Mouse (Mus musculus): ENCODE data around the gene Nkain4. TPM values are rescaled to one million over a fixed set of nuclear protein-coding genes. Genes with fewer than 3 reads are reported as not detected.

The Nkain4 gene
- polyA plus RNA-seq, 1 experiment = 2.1 TPM

GRCm38 (mm10) chr2:180920810-180921400 lies 33.6 kb downstream of the Nkain4 start, which contains the start of gene Ythdf1:
Gene Ythdf1 (minus strand): TSS chr2:180920949.
- H3K27me3 ChIP-seq (ENCODE audit: control insufficient read depth, insufficient read depth, low read length) = no peaks in the 10 kb centered on the region
- H3K4me3 ChIP-seq (ENCODE audit: low read depth, low read length) = peak within 1 kb of the TSS; percentile 89
- under 1% methylated on average over 56 of the region's 56 CpGs for WGBS
- H3K36me3 ChIP-seq (ENCODE audit: control insufficient read depth, insufficient read depth, low read length) = peaks cover 13% of the 10 kb centered on the region
- peaks cover 2% of the 10 kb centered on the region; the same call in 1 of the 2 replicates for H3K4me1 ChIP-seq (ENCODE audit: control insufficient read depth, insufficient read depth, insufficient read length, low read length)
- peak within 1 kb of the TSS; percentile 18 for H3K27ac ChIP-seq (ENCODE audit: insufficient read depth, low read depth, low read length)
- TF ChIP-seq POLR2A (IDR thresholded peaks at IDR 0.05; ENCODE audit: low read depth, low read length) (peak; percentile 52), CTCF (IDR thresholded peaks at IDR 0.05; ENCODE audit: extremely low read depth, insufficient read length, insufficient replicate concordance, low read depth, low read length) (no peak; the same call in 1 of the 2 replicates)

- WGBS = under 1% methylated on average over 61 of the region's 61 CpGs
- Histone ChIP-seq H3K27ac (ENCODE audit: insufficient read depth, low read depth, low read length) (peak overlapping the region; percentile 18), H3K36me3 (ENCODE audit: control insufficient read depth, insufficient read depth, low read length) (peaks cover 17% of the 10 kb centered on the region)
Observed at GRCm38 (mm10) chr2:180919913-180920809, 34.3 kb downstream of the Nkain4 start.

GRCm38 (mm10) chr2:180915886-180916433 lies 38.5 kb downstream of the Nkain4 start:
- Histone ChIP-seq H3K27ac (ENCODE audit: insufficient read depth, low read depth, low read length) (no peak overlapping the region), H3K4me1 (ENCODE audit: control insufficient read depth, insufficient read depth, insufficient read length, low read length) (peaks cover 2% of the 10 kb centered on the region; the same call in 1 of the 2 replicates), H3K36me3 (ENCODE audit: control insufficient read depth, insufficient read depth, low read length) (peaks cover 49% of the 10 kb centered on the region), H3K27me3 (ENCODE audit: control insufficient read depth, insufficient read depth, low read length) (no peaks in the 10 kb centered on the region), H3K4me3 (ENCODE audit: low read depth, low read length) (no peak overlapping the region)
- 29% methylated on average over 3 of the region's 3 CpGs for WGBS
- TF ChIP-seq CTCF (IDR thresholded peaks at IDR 0.05; ENCODE audit: extremely low read depth, insufficient read length, insufficient replicate concordance, low read depth, low read length) (no peak), POLR2A (IDR thresholded peaks at IDR 0.05; ENCODE audit: low read depth, low read length) (no peak)

More at GRCm38 (mm10) chr2:180919913-180920809, 34.3 kb downstream of the Nkain4 start:
- Histone ChIP-seq H3K27me3 (ENCODE audit: control insufficient read depth, insufficient read depth, low read length) (no peaks in the 10 kb centered on the region), H3K4me1 (ENCODE audit: control insufficient read depth, insufficient read depth, insufficient read length, low read length) (peaks cover 2% of the 10 kb centered on the region; the same call in 1 of the 2 replicates), H3K4me3 (ENCODE audit: low read depth, low read length) (peak overlapping the region; percentile 89)
- TF ChIP-seq CTCF (IDR thresholded peaks at IDR 0.05; ENCODE audit: extremely low read depth, insufficient read length, insufficient replicate concordance, low read depth, low read length) (no peak), POLR2A (IDR thresholded peaks at IDR 0.05; ENCODE audit: low read depth, low read length) (no peak)

- TF ChIP-seq CTCF (IDR thresholded peaks at IDR 0.05; ENCODE audit: extremely low read depth, insufficient read length, insufficient replicate concordance, low read depth, low read length) (no peak), POLR2A (IDR thresholded peaks at IDR 0.05; ENCODE audit: low read depth, low read length) (no peak)
- Histone ChIP-seq H3K27me3 (ENCODE audit: control insufficient read depth, insufficient read depth, low read length) (no peaks in the 10 kb centered on the region), H3K36me3 (ENCODE audit: control insufficient read depth, insufficient read depth, low read length) (peaks cover 59% of the 10 kb centered on the region), H3K4me1 (ENCODE audit: control insufficient read depth, insufficient read depth, insufficient read length, low read length) (no peaks in the 10 kb centered on the region), H3K4me3 (ENCODE audit: low read depth, low read length) (no peak overlapping the region), H3K27ac (ENCODE audit: insufficient read depth, low read depth, low read length) (no peak overlapping the region)
- 92% methylated on average over 12 of the region's 12 CpGs for WGBS
Observed at GRCm38 (mm10) chr2:180910928-180911327, 43.6 kb downstream of the Nkain4 start.

GRCm38 (mm10) chr2:180905556-180906221 lies 48.8 kb downstream of the Nkain4 start:
- TF ChIP-seq CTCF (IDR thresholded peaks at IDR 0.05; ENCODE audit: extremely low read depth, insufficient read length, insufficient replicate concordance, low read depth, low read length) = no peak
- TF ChIP-seq POLR2A (IDR thresholded peaks at IDR 0.05; ENCODE audit: low read depth, low read length) = no peak
- 46% methylated on average over 5 of the region's 5 CpGs for WGBS
- no peak overlapping the region for H3K27ac ChIP-seq (ENCODE audit: insufficient read depth, low read depth, low read length)
- no peaks in the 10 kb centered on the region for H3K27me3 ChIP-seq (ENCODE audit: control insufficient read depth, insufficient read depth, low read length)
- no peak overlapping the region for H3K4me3 ChIP-seq (ENCODE audit: low read depth, low read length)
- peaks cover 37% of the 10 kb centered on the region for H3K36me3 ChIP-seq (ENCODE audit: control insufficient read depth, insufficient read depth, low read length)
- H3K4me1 ChIP-seq (ENCODE audit: control insufficient read depth, insufficient read depth, insufficient read length, low read length) = no peaks in the 10 kb centered on the region

GRCm38 (mm10) chr2:180904435-180905208 lies 49.9 kb downstream of the Nkain4 start:
- WGBS = 92% methylated on average over 18 of the region's 18 CpGs
- no peak overlapping the region for H3K4me3 ChIP-seq (ENCODE audit: low read depth, low read length)
- H3K27ac ChIP-seq (ENCODE audit: insufficient read depth, low read depth, low read length) = no peak overlapping the region
- no peaks in the 10 kb centered on the region for H3K27me3 ChIP-seq (ENCODE audit: control insufficient read depth, insufficient read depth, low read length)
- TF ChIP-seq POLR2A (IDR thresholded peaks at IDR 0.05; ENCODE audit: low read depth, low read length) = no peak
- TF ChIP-seq CTCF (IDR thresholded peaks at IDR 0.05; ENCODE audit: extremely low read depth, insufficient read length, insufficient replicate concordance, low read depth, low read length) = no peak
- no peaks in the 10 kb centered on the region for H3K4me1 ChIP-seq (ENCODE audit: control insufficient read depth, insufficient read depth, insufficient read length, low read length)
- H3K36me3 ChIP-seq (ENCODE audit: control insufficient read depth, insufficient read depth, low read length) = peaks cover 29% of the 10 kb centered on the region

Measured in small intestine, adult 2 months (tissue).